Mouse (Mus musculus): ENCODE measurements around the gene Jak1. TPM values are rescaled to one million over a fixed set of nuclear protein-coding genes. Genes with fewer than 3 reads are reported as not detected.
"Not testable (repeated sequence)": the region's sequence is repeated elsewhere in the genome, so short reads cannot be mapped to it uniquely, and the experiment has no call there.

Gene Jak1
- total RNA-seq, 1 experiment = 22.5 TPM

DNA sequence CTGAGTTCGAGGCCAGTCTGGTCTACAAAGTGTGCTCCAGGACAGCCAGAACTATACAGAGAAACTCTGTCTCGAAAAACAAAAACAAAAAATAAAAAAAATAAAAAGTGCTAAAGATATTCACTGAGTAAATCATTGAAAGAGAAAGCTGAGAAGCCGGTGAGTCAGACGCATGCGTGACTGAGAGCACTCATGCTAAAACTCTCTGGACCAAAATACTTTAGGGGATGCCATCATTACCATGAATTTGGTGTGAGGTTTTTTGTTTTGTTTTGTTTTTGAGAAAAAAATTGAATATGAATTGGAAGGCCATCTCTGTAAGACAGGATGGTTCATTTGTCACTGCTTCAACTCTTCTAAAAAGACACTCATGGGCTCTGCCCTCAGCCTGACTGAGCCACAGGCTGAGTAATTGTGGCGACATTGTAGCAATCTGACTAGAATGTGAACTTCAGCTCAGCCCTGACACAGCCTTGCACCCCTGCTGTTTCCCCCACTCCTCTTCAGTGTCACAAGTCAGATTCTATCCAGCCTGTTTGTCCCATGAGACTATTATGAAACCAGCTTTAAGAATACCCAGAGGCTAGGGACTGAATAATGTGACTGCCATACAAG, 11.5 kb upstream of the Jak1 start:
- in situ Hi-C loops (cut with MboI; ENCODE audit: low sequenced_read_pairs in 2 of 2, unreplicated experiment in 2 of 2) = no loop called here

DNA sequence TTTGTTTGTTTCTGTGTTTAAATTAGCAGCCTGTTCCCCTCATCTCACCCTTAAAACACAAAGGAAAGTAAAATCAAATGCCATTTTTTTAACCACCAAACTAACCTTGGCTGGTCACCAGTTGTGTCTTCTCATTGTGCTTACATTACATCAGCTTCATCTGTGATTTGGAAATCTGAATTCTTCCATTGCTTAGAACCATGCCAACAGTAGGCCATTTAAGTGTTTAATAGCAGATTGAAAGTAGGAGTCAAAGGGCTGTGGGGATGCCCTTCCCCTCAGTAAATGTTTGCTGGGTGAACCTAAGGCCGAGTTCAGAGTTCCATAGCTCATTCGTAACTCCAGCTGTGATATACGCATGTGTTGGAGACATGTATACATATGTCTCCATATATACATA, 10.8 kb upstream of the Jak1 start:
- DNase-seq (ENCODE audit: low read depth, low spot score) = no peak
- Histone ChIP-seq H3K36me3 (ENCODE audit: control insufficient read depth, insufficient read depth, low read length, poor library complexity, severe bottlenecking) (no peaks in the 10 kb centered on the region), H3K4me1 (ENCODE audit: control insufficient read depth in 2 of 2, insufficient read depth in 2 of 2, low read length in 2 of 2, poor library complexity in 1 of 2) (no peaks in the 10 kb centered on the region), H3K27ac (ENCODE audit: insufficient read depth, low read depth, low read length, poor library complexity, severe bottlenecking) (no peak overlapping the region), H3K4me3 (ENCODE audit: insufficient read depth in 1 of 2, low read depth in 1 of 2, low read length in 2 of 2, poor library complexity in 1 of 2, severe bottlenecking in 1 of 2) (no peak overlapping the region), H3K9me3 (ENCODE audit: control insufficient read depth, insufficient read depth, low read depth, low read length) (no peaks in the 10 kb centered on the region), H3K9ac (ENCODE audit: insufficient read depth, low read depth, low read length, poor library complexity, severe bottlenecking) (no peak overlapping the region)
- in situ Hi-C loops (cut with MboI; ENCODE audit: low sequenced_read_pairs in 2 of 2, unreplicated experiment in 2 of 2) = no loop called here
- TF ChIP-seq ZC3H11A (IDR thresholded peaks at IDR 0.05; ENCODE audit: borderline replicate concordance, low read depth, low read length) = no peak

More for the DNA sequence above, 11.5 kb upstream of the Jak1 start:
- H3K27ac ChIP-seq (ENCODE audit: insufficient read depth, low read depth, low read length, poor library complexity, severe bottlenecking) = no peak overlapping the region
- H3K9ac ChIP-seq (ENCODE audit: insufficient read depth, low read depth, low read length, poor library complexity, severe bottlenecking) = no peak overlapping the region
- no peaks in the 10 kb centered on the region for H3K9me3 ChIP-seq (ENCODE audit: control insufficient read depth, insufficient read depth, low read depth, low read length)
- H3K4me1 ChIP-seq (ENCODE audit: control insufficient read depth in 2 of 2, insufficient read depth in 2 of 2, low read length in 2 of 2, poor library complexity in 1 of 2) = no peaks in the 10 kb centered on the region
- no peaks in the 10 kb centered on the region for H3K36me3 ChIP-seq (ENCODE audit: control insufficient read depth, insufficient read depth, low read length, poor library complexity, severe bottlenecking)
- DNase-seq (ENCODE audit: low read depth, low spot score) = no peak
- TF ChIP-seq MAFK (IDR thresholded peaks at IDR 0.05; ENCODE audit: insufficient read depth, low read depth, low read length) (no peak), HCFC1 (IDR thresholded peaks at IDR 0.05; ENCODE audit: borderline replicate concordance, insufficient read depth, low read length) (no peak), ZC3H11A (IDR thresholded peaks at IDR 0.05; ENCODE audit: borderline replicate concordance, low read depth, low read length) (no peak), ZNF384 (IDR thresholded peaks at IDR 0.05; ENCODE audit: low read depth, low read length) (no peak), CHD2 (IDR thresholded peaks at IDR 0.05; ENCODE audit: low read depth, low read length) (no peak)
- H3K4me3 ChIP-seq (ENCODE audit: insufficient read depth in 1 of 2, low read depth in 1 of 2, low read length in 2 of 2, poor library complexity in 1 of 2, severe bottlenecking in 1 of 2) = no peak overlapping the region

DNA sequence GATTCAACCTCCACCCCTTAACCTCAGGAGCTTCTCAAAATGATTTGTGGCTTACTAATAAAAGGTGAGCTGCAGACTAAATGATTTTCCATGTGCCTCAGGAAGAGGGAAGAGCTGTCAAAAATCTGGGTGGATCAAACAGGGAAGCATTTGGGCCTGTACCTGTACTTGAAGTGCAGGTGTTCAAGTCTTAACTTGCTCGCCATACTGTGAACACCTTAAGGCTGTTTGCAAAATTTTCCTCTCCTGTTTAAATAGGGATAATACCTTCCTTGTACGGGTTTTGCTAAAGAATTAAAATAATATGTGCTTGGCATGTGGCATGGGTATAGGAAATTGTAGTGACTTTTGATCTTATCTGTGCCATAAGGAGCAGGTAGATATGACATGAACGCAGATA, 5.7 kb upstream of the Jak1 start:
- in situ Hi-C loops (cut with MboI; ENCODE audit: low sequenced_read_pairs in 2 of 2, unreplicated experiment in 2 of 2) = no loop called here
- no peak for DNase-seq (ENCODE audit: low read depth, low spot score)
- Histone ChIP-seq H3K9ac (ENCODE audit: insufficient read depth, low read depth, low read length, poor library complexity, severe bottlenecking) (no peak overlapping the region), H3K4me1 (ENCODE audit: control insufficient read depth in 2 of 2, insufficient read depth in 2 of 2, low read length in 2 of 2, poor library complexity in 1 of 2) (no peaks in the 10 kb centered on the region), H3K36me3 (ENCODE audit: control insufficient read depth, insufficient read depth, low read length, poor library complexity, severe bottlenecking) (no peaks in the 10 kb centered on the region), H3K27ac (ENCODE audit: insufficient read depth, low read depth, low read length, poor library complexity, severe bottlenecking) (no peak overlapping the region), H3K9me3 (ENCODE audit: control insufficient read depth, insufficient read depth, low read depth, low read length) (no peaks in the 10 kb centered on the region), H3K4me3 (ENCODE audit: insufficient read depth in 1 of 2, low read depth in 1 of 2, low read length in 2 of 2, poor library complexity in 1 of 2, severe bottlenecking in 1 of 2) (no peak overlapping the region)
- TF ChIP-seq MAFK (IDR thresholded peaks at IDR 0.05; ENCODE audit: insufficient read depth, low read depth, low read length) (no peak), CHD2 (IDR thresholded peaks at IDR 0.05; ENCODE audit: low read depth, low read length) (no peak), ZC3H11A (IDR thresholded peaks at IDR 0.05; ENCODE audit: borderline replicate concordance, low read depth, low read length) (no peak), HCFC1 (IDR thresholded peaks at IDR 0.05; ENCODE audit: borderline replicate concordance, insufficient read depth, low read length) (no peak), ZNF384 (IDR thresholded peaks at IDR 0.05; ENCODE audit: low read depth, low read length) (no peak)

DNA sequence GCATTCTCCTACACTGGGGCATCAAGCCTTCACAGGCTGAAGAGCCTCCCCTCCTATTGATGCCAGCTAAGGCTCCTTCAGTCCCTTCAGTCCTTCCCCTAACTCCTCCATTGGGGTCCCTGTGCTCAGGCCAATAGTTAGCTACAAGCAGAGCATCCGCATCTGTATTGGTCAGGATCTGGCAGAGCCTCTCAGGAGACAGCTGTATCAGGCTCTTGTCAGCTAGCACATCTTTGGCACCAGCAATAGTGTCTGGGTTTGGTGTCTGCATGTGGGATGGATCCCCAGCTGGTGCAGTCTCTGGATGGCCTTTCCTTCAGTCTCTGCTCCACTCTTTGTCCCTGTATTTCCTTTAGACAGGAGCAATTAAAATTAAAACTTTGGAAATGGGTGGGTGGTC, 3.4 kb upstream of the Jak1 start:
- H3K9me3 ChIP-seq (ENCODE audit: control insufficient read depth, insufficient read depth, low read depth, low read length); H3K4me3 ChIP-seq (ENCODE audit: insufficient read depth in 1 of 2, low read depth in 1 of 2, low read length in 2 of 2, poor library complexity in 1 of 2, severe bottlenecking in 1 of 2); H3K4me1 ChIP-seq (ENCODE audit: control insufficient read depth in 2 of 2, insufficient read depth in 2 of 2, low read length in 2 of 2, poor library complexity in 1 of 2); DNase-seq (ENCODE audit: low read depth, low spot score); in situ Hi-C loops (cut with MboI; ENCODE audit: low sequenced_read_pairs in 2 of 2, unreplicated experiment in 2 of 2); H3K27ac ChIP-seq (ENCODE audit: insufficient read depth, low read depth, low read length, poor library complexity, severe bottlenecking); H3K9ac ChIP-seq (ENCODE audit: insufficient read depth, low read depth, low read length, poor library complexity, severe bottlenecking); H3K36me3 ChIP-seq (ENCODE audit: control insufficient read depth, insufficient read depth, low read length, poor library complexity, severe bottlenecking): not testable (repeated sequence)

DNA sequence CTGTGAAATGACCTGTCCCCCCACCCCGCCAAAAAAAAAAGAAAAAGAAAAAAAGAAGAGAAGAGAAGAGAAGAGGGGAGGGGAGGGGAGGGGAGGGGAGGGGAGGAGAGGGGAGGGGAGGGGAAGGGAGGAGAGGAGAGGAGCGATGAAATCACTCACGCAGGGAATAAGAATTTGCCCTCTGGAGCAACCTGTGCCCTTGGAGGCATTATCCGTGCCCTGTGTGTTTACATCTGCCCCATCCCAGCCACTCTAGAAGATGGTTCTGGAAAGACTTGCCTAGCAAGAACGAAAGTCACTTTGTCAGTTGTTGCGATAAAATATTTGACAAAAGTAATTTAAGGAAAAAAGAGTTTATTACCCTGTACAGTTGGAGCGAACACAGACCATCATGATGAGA, 441 bp upstream of the Jak1 start:
- Histone ChIP-seq H3K36me3 (ENCODE audit: control insufficient read depth, insufficient read depth, low read length, poor library complexity, severe bottlenecking) (no peaks in the 10 kb centered on the region), H3K9ac (ENCODE audit: insufficient read depth, low read depth, low read length, poor library complexity, severe bottlenecking) (no peak overlapping the region), H3K4me1 (ENCODE audit: control insufficient read depth in 2 of 2, insufficient read depth in 2 of 2, low read length in 2 of 2, poor library complexity in 1 of 2) (no peaks in the 10 kb centered on the region), H3K27ac (ENCODE audit: insufficient read depth, low read depth, low read length, poor library complexity, severe bottlenecking) (no peak overlapping the region), H3K4me3 (ENCODE audit: insufficient read depth in 1 of 2, low read depth in 1 of 2, low read length in 2 of 2, poor library complexity in 1 of 2, severe bottlenecking in 1 of 2) (peak overlapping the region; percentile 41 to 98), H3K9me3 (ENCODE audit: control insufficient read depth, insufficient read depth, low read depth, low read length) (no peaks in the 10 kb centered on the region)
- DNase-seq (ENCODE audit: low read depth, low spot score) = no peak
- in situ Hi-C loops (cut with MboI; ENCODE audit: low sequenced_read_pairs in 2 of 2, unreplicated experiment in 2 of 2) = no loop called here
- TF ChIP-seq ZC3H11A (IDR thresholded peaks at IDR 0.05; ENCODE audit: borderline replicate concordance, low read depth, low read length) = no peak
- TF ChIP-seq CHD2 (IDR thresholded peaks at IDR 0.05; ENCODE audit: low read depth, low read length) = no peak
- no peak for TF ChIP-seq ZNF384 (IDR thresholded peaks at IDR 0.05; ENCODE audit: low read depth, low read length)
- no peak for TF ChIP-seq MAFK (IDR thresholded peaks at IDR 0.05; ENCODE audit: insufficient read depth, low read depth, low read length)
- no peak for TF ChIP-seq HCFC1 (IDR thresholded peaks at IDR 0.05; ENCODE audit: borderline replicate concordance, insufficient read depth, low read length)
